ENCODE assay signal across 19 mouse cellular contexts in genomic region chr6:143144556-143144955, GRCm38 (mm10). TPM values are rescaled to one million over a fixed set of nuclear protein-coding genes. Genes with fewer than 3 reads are reported as not detected.
DNase-seq lines count a peak whose midpoint lies in the region; ATAC-seq lines count a peak whose summit lies in the region.
"Had no signal": no experiment of that assay in that cellular context is flagged by ENCODE, and none has a peak within 500 bp of the region (broad histone marks: within the 10 kb centered on the region; RNA-seq: fewer than 3 reads in every experiment).

No protein-coding gene starts in this region.

- H3K9me3 ChIP-seq in kidney, embryonic 16.5 days (ENCODE audit: low read length): no peaks in the 10 kb centered on the region
- no peaks in the 10 kb centered on the region for H3K9me3 ChIP-seq in limb, embryonic 10.5 days (replicated peaks)
- H3K9me3 ChIP-seq: embryonic facial prominence, embryonic 12.5 days; embryonic facial prominence, embryonic 15.5 days; forebrain, embryonic 12.5 days; forebrain, embryonic 15.5 days; hindbrain, embryonic 12.5 days; hindbrain, embryonic 15.5 days had no signal

- peak; percentile 10; the same call in 1 of the 2 replicates for ATAC-seq in kidney, embryonic 16.5 days (ENCODE audit: low FRiP score, low TSS enrichment)

- H3K27ac ChIP-seq in kidney, embryonic 16.5 days (ENCODE audit: low read length): no peak overlapping the region
- H3K27ac ChIP-seq in limb, embryonic 10.5 days: no peak overlapping the region
- H3K27ac ChIP-seq: embryonic facial prominence, embryonic 12.5 days; embryonic facial prominence, embryonic 15.5 days; forebrain, embryonic 12.5 days; forebrain, embryonic 15.5 days; hindbrain, embryonic 12.5 days; hindbrain, embryonic 15.5 days had no signal

- no peak overlapping the region for H3K4me2 ChIP-seq in kidney, embryonic 16.5 days (replicated peaks; ENCODE audit: low read depth, low read length)

- WGBS in kidney, embryonic 16.5 days: 77% methylated on average over 2 of the region's 2 CpGs
- 90% methylated on average over 2 of the region's 2 CpGs for WGBS in limb, embryonic 10.5 days

- no peak overlapping the region for H3K4me3 ChIP-seq in kidney, embryonic 16.5 days (ENCODE audit: low read length)
- H3K4me3 ChIP-seq in limb, embryonic 10.5 days: no peak overlapping the region
- H3K4me3 ChIP-seq: erythroblast, embryonic 14.5 days had no signal

- H3K27me3 ChIP-seq in kidney, embryonic 16.5 days (ENCODE audit: insufficient read depth, low read length): no peaks in the 10 kb centered on the region
- H3K27me3 ChIP-seq in limb, embryonic 10.5 days (ENCODE audit: low read depth, poor library complexity, severe bottlenecking): no peaks in the 10 kb centered on the region
- H3K27me3 ChIP-seq: CH12.LX; embryonic facial prominence, embryonic 12.5 days; embryonic facial prominence, embryonic 15.5 days; forebrain, embryonic 15.5 days; hindbrain, embryonic 12.5 days; hindbrain, embryonic 15.5 days had no signal

- peaks cover 25% of the 10 kb centered on the region for H3K4me1 ChIP-seq in kidney, embryonic 16.5 days (ENCODE audit: insufficient read depth, low read length)
- peaks cover 11% of the 10 kb centered on the region for H3K4me1 ChIP-seq in limb, embryonic 10.5 days
- H3K4me1 ChIP-seq: embryonic facial prominence, embryonic 15.5 days; forebrain, embryonic 12.5 days; forebrain, embryonic 15.5 days had no signal

- no peak overlapping the region for H3K9ac ChIP-seq in kidney, embryonic 16.5 days (replicated peaks; ENCODE audit: low read length)
- H3K9ac ChIP-seq: embryonic facial prominence, embryonic 12.5 days; embryonic facial prominence, embryonic 15.5 days had no signal

- no peak for DNase-seq in kidney, adult 9 months
- DNase-seq in 3134 (ENCODE audit: extremely low read depth, insufficient read length, low spot score): peak; percentile 38
- peak; percentile 63 for DNase-seq in 3T3-L1 (ENCODE audit: low read depth, low spot score)
- peak; percentile 7 for DNase-seq in limb, embryonic 10.5 days (ENCODE audit: low spot score)
- DNase-seq in yolk sac, embryonic 10.5 days (ENCODE audit: low spot score): no peak
- no peak for DNase-seq in gastrocnemius, postnatal 25 days
- DNase-seq: adrenal gland, adult 2 months; adrenal gland, postnatal 14 days; gastrocnemius, postnatal 10 days had no signal

- H3K36me3 ChIP-seq in kidney, embryonic 16.5 days (ENCODE audit: insufficient read depth, low read length): no peaks in the 10 kb centered on the region
- no peaks in the 10 kb centered on the region for H3K36me3 ChIP-seq in limb, embryonic 10.5 days
- H3K36me3 ChIP-seq: embryonic facial prominence, embryonic 12.5 days; embryonic facial prominence, embryonic 15.5 days; forebrain, embryonic 12.5 days; forebrain, embryonic 15.5 days; G1E; hindbrain, embryonic 12.5 days; hindbrain, embryonic 15.5 days had no signal

RNA-seq across cellular contexts. Expression of gene Etnk1, which starts 22.5 kb away (rescaled TPM):
- polyA plus RNA-seq in kidney, embryonic 16.5 days (2015; fragmentation: Nextera tagmentation; extraction: Ambion mirVana): 32.2 and 34.0 TPM in 2 replicates
- polyA plus RNA-seq in limb, embryonic 10.5 days (2016; fragmentation: Nextera tagmentation; extraction: Ambion mirVana): 20.9 and 21.2 TPM in 2 replicates
- total RNA-seq in gastrocnemius, postnatal 25 days (2021): 10 to 100 TPM; 15.6 to 16.5 TPM

RNA-seq across cellular contexts. Expression of gene C2cd5, which starts 44.6 kb away (rescaled TPM):
- 35.3 and 40.3 TPM in 2 replicates for polyA plus RNA-seq in kidney, embryonic 16.5 days (2015; fragmentation: Nextera tagmentation; extraction: Ambion mirVana)
- polyA plus RNA-seq in limb, embryonic 10.5 days (2016; fragmentation: Nextera tagmentation; extraction: Ambion mirVana): 45.3 and 46.1 TPM in 2 replicates
- 10 to 100 TPM in 1 of 2 experiments, 1 to 10 TPM in 1; 8.2 to 10.9 TPM for total RNA-seq in gastrocnemius, postnatal 25 days (2021)

Comparison
In these comparisons a context has a peak if more than half of its experiments do, and no peak if none do; other contexts are left out.
1. DNase-seq: peak in 3134 (single experiment), 3T3-L1 (single experiment) and limb, embryonic 10.5 days (single experiment); none in kidney, adult 9 months (single experiment), yolk sac, embryonic 10.5 days (single experiment) and gastrocnemius, postnatal 25 days (single experiment).